Mouse (Mus musculus): ENCODE data around the gene Mmp13. TPM values are rescaled to one million over a fixed set of nuclear protein-coding genes. Genes with fewer than 3 reads are reported as not detected.

The Mmp13 gene
- total RNA-seq (2023) = not detected

GRCm38 (mm10) chr9:7272214-7272613 lies at the start of gene Mmp13:
Mmp13 (plus strand) TSS chr9:7272514.

Other genes starting within 250 kb of the Mmp13 start
- gene Dync2h1, start 88.1 kb upstream of the Mmp13 start, total RNA-seq (2023) = 1 to 10 TPM; 6.0 to 6.9 TPM
- gene Dcun1d5, start 88.0 kb upstream of the Mmp13 start, total RNA-seq (2023) = 10 to 100 TPM; 66.7 to 73.3 TPM
- gene Mmp12, start 71.9 kb downstream of the Mmp13 start, total RNA-seq (2023) = under 1 TPM in 1 of 2 experiments, not detected in 1; 0.87 TPM
- not detected for gene Mmp1b, start 115.5 kb downstream of the Mmp13 start, total RNA-seq (2023)
- not detected for gene Mmp3, start 173.3 kb downstream of the Mmp13 start, total RNA-seq (2023)
- gene Mmp10, start 229.8 kb downstream of the Mmp13 start, total RNA-seq (2023) = not detected